Mouse (Mus musculus) ES-Bruce4 (cell line): ENCODE data around the gene Trim28. TPM values are rescaled to one million over a fixed set of nuclear protein-coding genes. Genes with fewer than 3 reads are reported as not detected.

ENCODE experiments used
- H3K27ac ChIP-seq: 2 replicates; pipeline ENCODE4 v1.5.1; 2012; ENCODE audit warnings: low read length, inconsistent platforms; ENCODE audit not compliant: insufficient read depth
- H3K27me3 ChIP-seq: 2 replicates; pipeline ENCODE4 v1.6.1; 2012; ENCODE audit warnings: mild to moderate bottlenecking, low read length, inconsistent platforms; ENCODE audit not compliant: control insufficient read depth, poor library complexity, insufficient read depth, severe bottlenecking
- H3K36me3 ChIP-seq: 2 replicates; pipeline ENCODE4 v1.6.1; 2012; ENCODE audit warnings: inconsistent platforms, mild to moderate bottlenecking, low read length, moderate library complexity; ENCODE audit not compliant: control insufficient read depth, poor library complexity, insufficient read depth, severe bottlenecking
- H3K4me1 ChIP-seq: one replicate; pipeline ENCODE4 v1.8.1; 2011; ENCODE audit warnings: low read length; ENCODE audit not compliant: control insufficient read depth, insufficient read depth
- H3K4me3 ChIP-seq: 2 replicates; pipeline ENCODE4 v1.5.1; 2011; ENCODE audit warnings: low read depth, mild to moderate bottlenecking, low read length
- H3K9ac ChIP-seq: 2 replicates; pipeline ENCODE4 v1.6.1; 2012; ENCODE audit warnings: low read depth, mild to moderate bottlenecking, inconsistent platforms; ENCODE audit not compliant: poor library complexity, severe bottlenecking
- H3K9me3 ChIP-seq: replicated peaks from 2 replicates; pipeline ENCODE4 v1.6.1; 2012; ENCODE audit warnings: mild to moderate bottlenecking, low read length, inconsistent platforms; ENCODE audit not compliant: control insufficient read depth, poor library complexity, insufficient read depth, severe bottlenecking
- CTCF ChIP-seq: IDR thresholded peaks from one replicate; pipeline ENCODE4 v1.8.1; 2011; ENCODE audit warnings: low read depth, low read length
- EP300 ChIP-seq: IDR thresholded peaks from 2 replicates; pipeline ENCODE4 v1.6.1; 2011; ENCODE audit warnings: low read depth, low read length; ENCODE audit not compliant: insufficient read depth
- POLR2A ChIP-seq: IDR thresholded peaks from one replicate; pipeline ENCODE4 v1.8.1; 2011; ENCODE audit warnings: low read length; ENCODE audit not compliant: insufficient read depth
- polyA plus RNA-seq: library from polyadenylated mRNA; stranded (reverse); fragments of >200 nt; gene quantifications from 2 replicates; pipeline ENCODE4 v1.2.4, GENCODE M21; 2011; ENCODE audit warnings: low read depth; ENCODE audit not compliant: missing spikeins, insufficient read depth, insufficient read length

Gene Trim28
- polyA plus RNA-seq, 1 experiment: 1,151 TPM

DNA sequence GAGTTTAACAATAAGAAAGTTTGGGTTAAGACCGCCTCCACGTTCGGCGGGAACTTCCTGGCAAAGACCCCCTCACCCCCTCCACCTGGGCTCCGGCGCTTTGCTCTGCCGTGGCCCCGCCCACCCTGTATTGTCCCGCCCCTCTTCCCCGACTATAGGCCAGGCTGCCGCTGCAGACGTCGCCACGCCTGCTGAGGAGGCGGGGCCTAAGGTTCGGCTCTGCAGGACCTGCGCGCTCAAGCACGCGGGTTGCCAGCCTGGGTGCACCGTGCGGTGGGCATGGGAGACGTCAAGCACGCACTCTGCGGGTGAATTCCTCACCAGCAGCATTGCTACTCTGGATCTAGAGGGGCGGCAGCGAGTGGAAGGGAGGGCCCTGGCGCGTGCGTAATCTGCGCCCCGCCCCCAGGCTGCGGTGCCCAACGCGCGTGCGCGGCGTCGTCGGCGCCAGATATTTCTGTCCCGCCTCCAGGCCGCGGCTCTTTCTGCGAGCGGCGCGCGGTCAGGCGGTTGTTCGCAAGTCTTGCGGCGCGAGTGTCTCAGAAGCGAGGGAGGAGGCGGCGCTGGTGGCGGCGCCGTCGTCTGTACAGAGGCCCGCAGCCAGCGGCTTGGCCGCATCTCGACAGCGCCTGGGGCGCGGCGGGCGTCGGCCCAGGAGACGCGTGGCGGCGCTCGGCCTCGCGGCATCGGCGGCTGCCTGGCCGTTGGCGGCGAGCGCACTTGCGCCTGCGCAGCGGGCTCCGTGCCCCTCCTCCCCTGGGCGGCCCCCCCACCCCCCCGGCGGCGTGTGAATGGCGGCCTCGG, 25.2 kb downstream of the Trim28 start:
- no peaks in the 10 kb centered on the region for H3K9me3 ChIP-seq
- no peaks in the 10 kb centered on the region for H3K4me1 ChIP-seq
- no peak for TF ChIP-seq EP300
- TF ChIP-seq CTCF: no peak
- TF ChIP-seq POLR2A: peak; percentile 48
- peak overlapping the region; percentile 97 for H3K9ac ChIP-seq
- H3K4me3 ChIP-seq: peak overlapping the region; percentile 98
- H3K36me3 ChIP-seq: peaks cover 41% of the 10 kb centered on the region
- peak overlapping the region; percentile 89 for H3K27ac ChIP-seq
- no peaks in the 10 kb centered on the region for H3K27me3 ChIP-seq

DNA sequence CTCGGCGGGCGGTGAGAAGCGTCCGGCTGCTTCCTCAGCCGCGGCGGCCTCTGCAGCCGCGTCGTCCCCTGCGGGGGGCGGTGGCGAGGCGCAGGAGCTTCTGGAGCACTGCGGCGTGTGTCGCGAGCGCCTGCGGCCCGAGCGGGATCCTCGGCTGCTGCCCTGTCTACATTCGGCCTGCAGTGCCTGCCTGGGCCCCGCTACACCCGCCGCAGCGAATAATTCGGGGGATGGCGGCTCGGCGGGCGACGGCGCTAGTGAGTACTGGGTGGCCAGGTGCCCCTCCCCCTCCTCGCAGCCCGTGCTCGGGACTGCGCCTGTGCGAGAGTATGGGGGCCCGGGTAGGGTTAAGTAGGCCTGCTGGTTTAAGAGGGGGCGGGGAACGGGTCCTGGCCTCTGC, 25.9 kb downstream of the Trim28 start:
- Histone ChIP-seq H3K27me3 (no peaks in the 10 kb centered on the region), H3K4me3 (peak overlapping the region; percentile 98), H3K27ac (peak overlapping the region; percentile 59; the same call in 1 of the 2 replicates), H3K9ac (peak overlapping the region; percentile 97), H3K9me3 (no peaks in the 10 kb centered on the region), H3K36me3 (peaks cover 48% of the 10 kb centered on the region), H3K4me1 (no peaks in the 10 kb centered on the region)
- TF ChIP-seq CTCF (no peak), EP300 (no peak), POLR2A (no peak)

DNA sequence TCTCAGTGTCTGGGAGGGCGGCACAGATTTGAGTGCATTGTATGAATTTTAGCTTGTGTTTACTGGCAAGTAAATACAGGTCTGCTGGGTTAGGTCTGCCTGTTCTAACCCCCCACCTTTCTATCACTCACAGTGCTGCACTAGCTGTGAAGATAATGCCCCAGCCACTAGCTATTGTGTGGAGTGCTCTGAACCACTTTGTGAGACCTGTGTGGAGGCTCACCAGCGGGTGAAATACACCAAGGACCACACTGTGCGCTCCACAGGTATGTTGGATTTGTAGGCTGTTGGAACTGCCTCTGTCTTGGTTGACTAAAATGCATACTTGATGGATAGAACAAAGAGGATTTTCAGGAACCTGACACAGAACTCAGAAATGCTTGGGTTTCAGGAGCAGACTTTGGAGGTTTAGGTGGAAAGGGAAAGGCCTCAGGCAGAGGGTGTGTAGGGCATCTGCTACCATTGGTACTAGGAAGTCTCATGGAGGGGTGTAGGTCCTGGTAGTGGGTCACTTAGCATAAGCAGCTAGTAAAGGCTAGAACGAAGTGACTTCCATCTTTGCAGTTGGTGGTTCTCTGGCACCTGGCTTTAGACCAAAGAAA, 26.7 kb downstream of the Trim28 start:
- Histone ChIP-seq H3K9me3 (no peaks in the 10 kb centered on the region), H3K4me3 (peak overlapping the region; percentile 98), H3K27ac (peak overlapping the region; percentile 59), H3K27me3 (no peaks in the 10 kb centered on the region), H3K36me3 (peaks cover 56% of the 10 kb centered on the region), H3K4me1 (no peaks in the 10 kb centered on the region), H3K9ac (peak overlapping the region; percentile 97)
- no peak for TF ChIP-seq EP300
- TF ChIP-seq CTCF: no peak
- no peak for TF ChIP-seq POLR2A

DNA sequence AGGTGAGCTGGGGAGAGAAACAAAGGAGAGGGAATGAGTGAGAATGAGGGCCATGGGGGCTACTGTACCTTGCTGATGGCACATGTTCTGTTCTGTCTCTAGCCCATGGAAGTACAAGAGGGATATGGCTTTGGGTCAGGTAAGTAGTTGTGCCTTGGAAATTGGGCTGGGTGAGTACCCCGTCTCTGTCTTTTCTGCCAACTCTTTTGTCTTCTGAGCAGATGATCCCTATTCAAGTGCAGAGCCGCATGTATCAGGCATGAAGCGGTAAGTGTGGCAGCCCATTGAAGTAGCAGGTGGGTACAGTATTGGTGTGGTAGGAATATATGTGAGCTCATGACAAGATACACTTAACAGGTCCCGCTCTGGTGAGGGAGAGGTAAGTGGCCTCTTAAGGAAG, 30.1 kb downstream of the Trim28 start:
- no peak overlapping the region for H3K9ac ChIP-seq
- H3K4me3 ChIP-seq: no peak overlapping the region

DNA sequence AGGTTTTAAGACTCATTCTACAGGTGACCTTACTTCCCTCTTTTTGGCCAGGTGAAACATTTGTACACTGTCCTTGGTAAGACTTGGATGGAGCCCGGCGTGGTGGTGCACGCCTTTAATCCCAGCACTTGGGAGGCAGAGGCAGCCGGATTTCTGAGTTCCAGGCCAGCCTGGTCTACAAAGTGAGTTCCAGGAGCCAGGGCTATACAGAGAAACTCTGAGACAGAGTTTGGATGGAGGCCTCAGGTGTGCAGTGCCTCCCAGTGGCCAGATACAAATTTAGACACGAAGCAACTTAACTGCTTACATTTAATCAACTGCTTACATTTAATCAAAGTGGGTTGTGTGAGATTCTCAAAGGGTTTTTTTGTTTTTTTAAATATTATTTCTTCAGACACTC, 32.2 kb downstream of the Trim28 start:
- no peak overlapping the region for H3K4me3 ChIP-seq
- H3K27ac ChIP-seq: no peak overlapping the region
- peaks cover 75% of the 10 kb centered on the region for H3K36me3 ChIP-seq
- H3K27me3 ChIP-seq: no peaks in the 10 kb centered on the region
- no peak overlapping the region for H3K9ac ChIP-seq
- H3K4me1 ChIP-seq: no peaks in the 10 kb centered on the region
- TF ChIP-seq POLR2A (no peak), CTCF (peak; percentile 22), EP300 (no peak)
- no peaks in the 10 kb centered on the region for H3K9me3 ChIP-seq

More for the DNA sequence above, 30.1 kb downstream of the Trim28 start:
- Histone ChIP-seq H3K27me3 (no peaks in the 10 kb centered on the region), H3K27ac (peak overlapping the region; percentile 44), H3K9me3 (no peaks in the 10 kb centered on the region), H3K36me3 (peaks cover 77% of the 10 kb centered on the region), H3K4me1 (no peaks in the 10 kb centered on the region)
- TF ChIP-seq POLR2A (no peak), EP300 (no peak), CTCF (no peak)

DNA sequence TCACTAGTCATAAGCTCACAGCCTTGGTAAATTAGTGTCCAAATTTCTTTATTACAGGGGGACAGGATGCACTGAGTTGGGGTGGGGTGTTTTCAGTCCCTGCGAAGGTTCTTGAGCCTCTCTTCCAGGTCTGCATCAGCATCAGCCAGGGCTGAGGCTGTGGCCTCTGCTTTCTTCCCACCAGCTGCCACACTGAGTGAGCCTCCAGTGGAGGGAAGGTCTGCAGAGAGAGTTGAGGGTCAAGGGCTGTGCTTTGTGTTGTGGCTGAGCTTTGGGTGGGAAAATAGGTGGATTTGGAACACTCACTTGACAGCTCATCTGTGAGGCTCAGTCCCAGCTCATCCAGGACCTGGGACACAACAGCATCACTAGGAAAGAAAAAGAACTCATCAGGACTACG, 33.1 kb downstream of the Trim28 start:
- Histone ChIP-seq H3K27ac (no peak overlapping the region), H3K27me3 (no peaks in the 10 kb centered on the region), H3K36me3 (peaks cover 66% of the 10 kb centered on the region), H3K9me3 (no peaks in the 10 kb centered on the region), H3K9ac (no peak overlapping the region), H3K4me3 (no peak overlapping the region), H3K4me1 (no peaks in the 10 kb centered on the region)
- no peak for TF ChIP-seq EP300
- TF ChIP-seq POLR2A: no peak
- TF ChIP-seq CTCF: no peak
